Mouse (Mus musculus): Measurements from ENCODE around the gene Kcnj10. TPM values are rescaled to one million over a fixed set of nuclear protein-coding genes. Genes with fewer than 3 reads are reported as not detected.

Kcnj10 gene
- total RNA-seq, 2 experiments from 2014 or later: 2.2 to 2.3 TPM

GRCm38 (mm10) chr1:172329616-172330015 is 11.4 kb upstream of the Kcnj10 start:
- DNase-seq (ENCODE audit: low spot score in 2 of 2): no peak

GRCm38 (mm10) chr1:172331422-172331947 is 9.5 kb upstream of the Kcnj10 start:
- no peak for DNase-seq (ENCODE audit: low spot score in 2 of 2)

- DNase-seq (ENCODE audit: low spot score in 2 of 2): no peak
Measured at GRCm38 (mm10) chr1:172332925-172333324, 8.1 kb upstream of the Kcnj10 start.

GRCm38 (mm10) chr1:172333512-172333911 is 7.5 kb upstream of the Kcnj10 start:
- DNase-seq (ENCODE audit: low spot score in 2 of 2): no peak

- DNase-seq (ENCODE audit: low spot score in 2 of 2): no peak
Measured at GRCm38 (mm10) chr1:172335804-172336203, 5.2 kb upstream of the Kcnj10 start.

- no peak for DNase-seq (ENCODE audit: low spot score in 2 of 2)
Measured at GRCm38 (mm10) chr1:172337411-172338185, 3.4 kb upstream of the Kcnj10 start.

- no peak for DNase-seq (ENCODE audit: low spot score in 2 of 2)
Measured at GRCm38 (mm10) chr1:172341386-172341785, 376 bp downstream of the Kcnj10 start.

- DNase-seq (ENCODE audit: low spot score in 2 of 2): no peak
Measured at GRCm38 (mm10) chr1:172342729-172343128, 1.7 kb downstream of the Kcnj10 start.

GRCm38 (mm10) chr1:172343914-172344313 is 2.9 kb downstream of the Kcnj10 start:
- no peak for DNase-seq (ENCODE audit: low spot score in 2 of 2)

GRCm38 (mm10) chr1:172344820-172345219 is 3.8 kb downstream of the Kcnj10 start:
- DNase-seq (ENCODE audit: low spot score in 2 of 2): no peak

GRCm38 (mm10) chr1:172346707-172347106 is 5.7 kb downstream of the Kcnj10 start:
- DNase-seq (ENCODE audit: low spot score in 2 of 2): no peak

- DNase-seq (ENCODE audit: low spot score in 2 of 2): no peak
Measured at GRCm38 (mm10) chr1:172347382-172347781, 6.4 kb downstream of the Kcnj10 start.

GRCm38 (mm10) chr1:172349504-172349903 is 8.5 kb downstream of the Kcnj10 start:
- DNase-seq (ENCODE audit: low spot score in 2 of 2): no peak

- no peak for DNase-seq (ENCODE audit: low spot score in 2 of 2)
Measured at GRCm38 (mm10) chr1:172349916-172350812, 9.2 kb downstream of the Kcnj10 start.

- DNase-seq (ENCODE audit: low spot score in 2 of 2): no peak
Measured at GRCm38 (mm10) chr1:172352001-172352400, 11.0 kb downstream of the Kcnj10 start.

- DNase-seq (ENCODE audit: low spot score in 2 of 2): no peak
Measured at GRCm38 (mm10) chr1:172352453-172352852, 11.4 kb downstream of the Kcnj10 start.

- DNase-seq (ENCODE audit: low spot score in 2 of 2): no peak
Measured at GRCm38 (mm10) chr1:172355336-172355735, 14.3 kb downstream of the Kcnj10 start.

GRCm38 (mm10) chr1:172357550-172357949 is 16.5 kb downstream of the Kcnj10 start:
- DNase-seq (ENCODE audit: low spot score in 2 of 2): peak in 1 of 2 experiments; percentile 50

GRCm38 (mm10) chr1:172358341-172358740 is 17.3 kb downstream of the Kcnj10 start:
- DNase-seq (ENCODE audit: low spot score in 2 of 2): no peak

- peak in 1 of 2 experiments; percentile 33 for DNase-seq (ENCODE audit: low spot score in 2 of 2)
Measured at GRCm38 (mm10) chr1:172364684-172365083, 23.7 kb downstream of the Kcnj10 start.

GRCm38 (mm10) chr1:172368768-172369418 is 27.9 kb downstream of the Kcnj10 start:
- peak in 1 of 2 experiments; percentile 49 for DNase-seq (ENCODE audit: low spot score in 2 of 2)

All from gastrocnemius, postnatal 4 days (tissue).